Mouse (Mus musculus): Measurements from ENCODE around the gene Dbf4. TPM values are rescaled to one million over a fixed set of nuclear protein-coding genes. Genes with fewer than 3 reads are reported as not detected.

The Dbf4 gene
- polyA plus RNA-seq, 1 experiment from 2014 or later: 83.1 TPM

- no peaks in the 10 kb centered on the region for H3K9me3 ChIP-seq (ENCODE audit: control insufficient read depth, low read length)
- WGBS: 85% methylated on average over 5 of the region's 5 CpGs
- ATAC-seq (ENCODE audit: insufficient number of reproducible peaks, low FRiP score, low TSS enrichment, low read depth): no peak
These were observed 48.1 kb downstream of the Dbf4 start for GRCm38 (mm10) chr5:8374297-8374906.

GRCm38 (mm10) chr5:8373415-8373814, 49.1 kb downstream of the Dbf4 start:
- H3K4me3 ChIP-seq (ENCODE audit: low read depth, low read length): no peak overlapping the region
- WGBS: 82% methylated on average over 4 of the region's 4 CpGs
- H3K4me2 ChIP-seq (ENCODE audit: low read depth, severe bottlenecking): no peak overlapping the region
- 0 out of 2 replicates have a peak, but pooled peaks cover 1% of the 10 kb centered on the region for H3K27me3 ChIP-seq (ENCODE audit: control insufficient read depth, insufficient read depth, low read length)
- H3K9me3 ChIP-seq (ENCODE audit: control insufficient read depth, low read length): no peaks in the 10 kb centered on the region
- H3K9ac ChIP-seq (ENCODE audit: low read length): no peak overlapping the region
- no peak for ATAC-seq (ENCODE audit: insufficient number of reproducible peaks, low FRiP score, low TSS enrichment, low read depth)
- DNase-seq (ENCODE audit: low spot score): no peak
- H3K36me3 ChIP-seq (ENCODE audit: control insufficient read depth, insufficient read depth, low read length): no peaks in the 10 kb centered on the region
- no peak overlapping the region for H3K27ac ChIP-seq (replicated peaks; ENCODE audit: low read depth, low read length)
- no peaks in the 10 kb centered on the region for H3K4me1 ChIP-seq (ENCODE audit: control insufficient read depth, insufficient read depth, low read length)

More at GRCm38 (mm10) chr5:8374297-8374906, 48.1 kb downstream of the Dbf4 start:
- no peak overlapping the region for H3K27ac ChIP-seq (replicated peaks; ENCODE audit: low read depth, low read length)
- H3K4me3 ChIP-seq (ENCODE audit: low read depth, low read length): no peak overlapping the region
- H3K36me3 ChIP-seq (ENCODE audit: control insufficient read depth, insufficient read depth, low read length): no peaks in the 10 kb centered on the region
- no peak overlapping the region for H3K4me2 ChIP-seq (ENCODE audit: low read depth, severe bottlenecking)
- H3K27me3 ChIP-seq (ENCODE audit: control insufficient read depth, insufficient read depth, low read length): no peaks in the 10 kb centered on the region
- no peak overlapping the region for H3K9ac ChIP-seq (ENCODE audit: low read length)
- H3K4me1 ChIP-seq (ENCODE audit: control insufficient read depth, insufficient read depth, low read length): no peaks in the 10 kb centered on the region
- no peak for DNase-seq (ENCODE audit: low spot score)

GRCm38 (mm10) chr5:8368781-8369180, 53.7 kb downstream of the Dbf4 start:
- no peaks in the 10 kb centered on the region for H3K36me3 ChIP-seq (ENCODE audit: control insufficient read depth, insufficient read depth, low read length)
- no peak overlapping the region for H3K27ac ChIP-seq (replicated peaks; ENCODE audit: low read depth, low read length)
- H3K27me3 ChIP-seq (ENCODE audit: control insufficient read depth, insufficient read depth, low read length): 0 out of 2 replicates have a peak, but pooled peaks cover 3% of the 10 kb centered on the region
- H3K4me3 ChIP-seq (ENCODE audit: low read depth, low read length): no peak overlapping the region
- no peak for ATAC-seq (ENCODE audit: insufficient number of reproducible peaks, low FRiP score, low TSS enrichment, low read depth)
- no peaks in the 10 kb centered on the region for H3K4me1 ChIP-seq (ENCODE audit: control insufficient read depth, insufficient read depth, low read length)
- no peak overlapping the region for H3K9ac ChIP-seq (ENCODE audit: low read length)
- no peak for DNase-seq (ENCODE audit: low spot score)
- no peaks in the 10 kb centered on the region for H3K9me3 ChIP-seq (ENCODE audit: control insufficient read depth, low read length)
- no peak overlapping the region for H3K4me2 ChIP-seq (ENCODE audit: low read depth, severe bottlenecking)
- WGBS: 86% methylated on average over 5 of the region's 5 CpGs

GRCm38 (mm10) chr5:8368328-8368692, 54.2 kb downstream of the Dbf4 start:
- H3K36me3 ChIP-seq (ENCODE audit: control insufficient read depth, insufficient read depth, low read length): no peaks in the 10 kb centered on the region
- no peak overlapping the region for H3K27ac ChIP-seq (replicated peaks; ENCODE audit: low read depth, low read length)
- ATAC-seq (ENCODE audit: insufficient number of reproducible peaks, low FRiP score, low TSS enrichment, low read depth): 0 out of 2 replicates have a peak, but pooled peaks have one; percentile 11
- DNase-seq (ENCODE audit: low spot score): no peak
- H3K9ac ChIP-seq (ENCODE audit: low read length): no peak overlapping the region
- peak overlapping the region; percentile 63 for H3K4me3 ChIP-seq (ENCODE audit: low read depth, low read length)
- H3K27me3 ChIP-seq (ENCODE audit: control insufficient read depth, insufficient read depth, low read length): 0 out of 2 replicates have a peak, but pooled peaks cover 3% of the 10 kb centered on the region
- WGBS: 36% methylated on average over 7 of the region's 7 CpGs
- H3K4me2 ChIP-seq (ENCODE audit: low read depth, severe bottlenecking): peak overlapping the region; percentile 81
- H3K4me1 ChIP-seq (ENCODE audit: control insufficient read depth, insufficient read depth, low read length): no peaks in the 10 kb centered on the region
- no peaks in the 10 kb centered on the region for H3K9me3 ChIP-seq (ENCODE audit: control insufficient read depth, low read length)

GRCm38 (mm10) chr5:8367614-8368327, 54.7 kb downstream of the Dbf4 start, which contains the start of gene Adam22:
TSS of gene Adam22 (minus strand) at chr5:8368160.
- H3K9ac ChIP-seq (ENCODE audit: low read length): peak within 1 kb of the TSS; percentile 71
- under 1% methylated on average over 55 of the region's 55 CpGs for WGBS
- no peaks in the 10 kb centered on the region for H3K9me3 ChIP-seq (ENCODE audit: control insufficient read depth, low read length)
- DNase-seq (ENCODE audit: low spot score) (peak; percentile 76), ATAC-seq (ENCODE audit: insufficient number of reproducible peaks, low FRiP score, low TSS enrichment, low read depth) (peak; percentile 87)
- H3K27me3 ChIP-seq (ENCODE audit: control insufficient read depth, insufficient read depth, low read length): 0 out of 2 replicates have a peak, but pooled peaks cover 3% of the 10 kb centered on the region
- H3K4me2 ChIP-seq (ENCODE audit: low read depth, severe bottlenecking): peak within 1 kb of the TSS; percentile 81
- H3K36me3 ChIP-seq (ENCODE audit: control insufficient read depth, insufficient read depth, low read length): no peaks in the 10 kb centered on the region
- no peak within 1 kb of the TSS for H3K27ac ChIP-seq (replicated peaks; ENCODE audit: low read depth, low read length)
- peak within 1 kb of the TSS; percentile 63 for H3K4me3 ChIP-seq (ENCODE audit: low read depth, low read length)
- H3K4me1 ChIP-seq (ENCODE audit: control insufficient read depth, insufficient read depth, low read length): no peaks in the 10 kb centered on the region

- Histone ChIP-seq H3K27me3 (ENCODE audit: control insufficient read depth, insufficient read depth, low read length) (0 out of 2 replicates have a peak, but pooled peaks cover 3% of the 10 kb centered on the region), H3K4me1 (ENCODE audit: control insufficient read depth, insufficient read depth, low read length) (no peaks in the 10 kb centered on the region), H3K27ac (replicated peaks; ENCODE audit: low read depth, low read length) (no peak overlapping the region), H3K9me3 (ENCODE audit: control insufficient read depth, low read length) (no peaks in the 10 kb centered on the region), H3K36me3 (ENCODE audit: control insufficient read depth, insufficient read depth, low read length) (no peaks in the 10 kb centered on the region), H3K4me2 (ENCODE audit: low read depth, severe bottlenecking) (peak overlapping the region; percentile 81), H3K4me3 (ENCODE audit: low read depth, low read length) (peak overlapping the region; percentile 63), H3K9ac (ENCODE audit: low read length) (no peak overlapping the region)
- peak; percentile 40 for DNase-seq (ENCODE audit: low spot score)
- WGBS: 3% methylated on average over 25 of the region's 25 CpGs
- ATAC-seq (ENCODE audit: insufficient number of reproducible peaks, low FRiP score, low TSS enrichment, low read depth): peak; percentile 23
These were observed 55.5 kb downstream of the Dbf4 start for GRCm38 (mm10) chr5:8366771-8367613.

GRCm38 (mm10) chr5:8362361-8362760, 60.2 kb downstream of the Dbf4 start:
- Histone ChIP-seq H3K4me1 (ENCODE audit: control insufficient read depth, insufficient read depth, low read length) (no peaks in the 10 kb centered on the region), H3K9me3 (ENCODE audit: control insufficient read depth, low read length) (no peaks in the 10 kb centered on the region), H3K27me3 (ENCODE audit: control insufficient read depth, insufficient read depth, low read length) (no peaks in the 10 kb centered on the region), H3K4me2 (ENCODE audit: low read depth, severe bottlenecking) (no peak overlapping the region), H3K36me3 (ENCODE audit: control insufficient read depth, insufficient read depth, low read length) (no peaks in the 10 kb centered on the region), H3K27ac (replicated peaks; ENCODE audit: low read depth, low read length) (no peak overlapping the region), H3K9ac (ENCODE audit: low read length) (no peak overlapping the region), H3K4me3 (ENCODE audit: low read depth, low read length) (no peak overlapping the region)
- ATAC-seq (ENCODE audit: insufficient number of reproducible peaks, low FRiP score, low TSS enrichment, low read depth) (no peak), DNase-seq (ENCODE audit: low spot score) (no peak)
- WGBS: 56% methylated on average over 1 of the region's 1 CpGs

- H3K27ac ChIP-seq (replicated peaks; ENCODE audit: low read depth, low read length): no peak overlapping the region
- no peak overlapping the region for H3K4me2 ChIP-seq (ENCODE audit: low read depth, severe bottlenecking)
- H3K4me1 ChIP-seq (ENCODE audit: control insufficient read depth, insufficient read depth, low read length): no peaks in the 10 kb centered on the region
- ATAC-seq (ENCODE audit: insufficient number of reproducible peaks, low FRiP score, low TSS enrichment, low read depth) (no peak), DNase-seq (ENCODE audit: low spot score) (no peak)
- H3K27me3 ChIP-seq (ENCODE audit: control insufficient read depth, insufficient read depth, low read length): no peaks in the 10 kb centered on the region
- no peaks in the 10 kb centered on the region for H3K36me3 ChIP-seq (ENCODE audit: control insufficient read depth, insufficient read depth, low read length)
- H3K9ac ChIP-seq (ENCODE audit: low read length): no peak overlapping the region
- no peaks in the 10 kb centered on the region for H3K9me3 ChIP-seq (ENCODE audit: control insufficient read depth, low read length)
- H3K4me3 ChIP-seq (ENCODE audit: low read depth, low read length): no peak overlapping the region
- 84% methylated on average over 8 of the region's 8 CpGs for WGBS
These were observed 64.8 kb downstream of the Dbf4 start for GRCm38 (mm10) chr5:8357677-8358076.
